Mouse (Mus musculus): ENCODE results near the gene Eps8l2. TPM values are rescaled to one million over a fixed set of nuclear protein-coding genes. Genes with fewer than 3 reads are reported as not detected.

Gene Eps8l2
- total RNA-seq (2023) = 0.65 TPM

DNA sequence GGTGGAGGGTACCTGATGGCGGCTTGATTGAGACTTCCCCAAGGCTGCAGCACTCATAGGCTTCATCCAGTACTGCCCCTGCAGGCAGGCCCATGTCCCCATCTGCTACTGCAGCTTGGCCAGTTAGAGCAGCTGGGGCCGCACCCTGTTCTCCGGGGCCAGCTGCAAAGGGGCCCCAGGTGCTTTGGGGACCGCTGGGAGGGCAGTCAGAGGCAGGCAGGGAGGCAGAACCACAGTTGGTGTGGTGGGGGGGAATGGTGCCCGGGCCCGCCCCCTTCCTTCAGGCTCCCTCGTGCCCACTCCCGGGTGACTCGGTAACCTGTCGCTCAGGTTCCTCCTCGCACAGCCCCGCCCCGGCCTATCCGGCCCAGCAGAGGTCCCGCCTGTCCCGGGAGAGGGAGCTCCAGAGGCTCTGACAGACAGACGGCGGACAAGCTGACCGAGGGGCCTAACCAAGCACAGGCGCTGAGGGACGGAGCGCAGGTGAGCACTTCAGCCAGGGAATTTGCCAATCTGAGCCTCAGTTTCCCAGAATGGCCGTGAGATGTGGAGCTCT is at the start of gene Eps8l2:
Gene Eps8l2, plus strand, starts transcription at position 305 of the 556 bp plus-strand sequence.

GRCm38 (mm10) chr7:141291921-141292582 is 46.6 kb upstream of the Eps8l2 start, which contains the start of gene Drd4:
Gene Drd4, plus strand, starts transcription at chr7:141292006.

DNA sequence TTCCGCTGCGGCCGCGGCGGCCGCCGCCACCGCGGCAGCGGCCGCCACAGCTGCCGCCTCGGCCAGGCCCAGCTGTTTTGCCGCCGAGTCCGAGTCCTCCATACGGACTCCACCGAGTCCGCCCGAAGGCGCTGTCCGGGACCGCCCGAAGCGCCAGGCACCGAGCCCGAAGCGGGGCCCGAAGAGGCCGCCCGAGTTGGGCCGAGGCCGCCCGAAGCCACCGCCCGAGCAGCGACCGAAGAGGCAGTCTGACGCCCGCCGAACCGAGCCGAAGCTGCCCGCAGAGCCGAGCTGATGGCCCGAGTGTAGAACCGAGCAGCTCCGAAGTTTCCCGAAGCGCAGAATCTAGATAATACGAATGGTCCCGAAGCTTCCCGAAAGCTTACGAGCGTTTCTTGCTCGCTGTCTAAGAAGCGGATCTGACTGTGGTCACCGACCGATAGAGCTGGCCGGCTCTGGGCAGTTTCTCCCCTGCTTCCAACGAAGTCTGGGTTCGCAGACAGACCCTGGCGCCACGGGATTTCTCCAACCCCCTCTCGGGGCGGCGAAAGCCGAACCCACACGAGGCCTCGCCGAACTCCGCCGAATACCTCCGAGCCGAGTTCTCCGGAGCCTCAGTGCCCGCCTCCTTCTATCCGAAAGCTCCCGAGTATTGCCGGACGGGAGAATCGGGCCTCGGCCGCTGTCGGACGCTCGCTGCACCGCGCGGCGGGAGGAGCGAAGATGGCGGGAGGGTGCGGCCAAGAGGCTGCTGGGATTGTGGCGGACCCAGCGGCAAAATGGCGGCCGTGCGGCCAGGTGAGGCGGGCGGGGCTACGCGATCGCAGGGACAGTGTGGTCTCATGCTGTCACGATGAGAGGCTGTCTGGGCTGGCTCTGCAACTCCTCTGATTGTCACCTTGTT is 11.0 kb upstream of the Eps8l2 start, which contains the start of the genes Deaf1 and Tmem80:
Gene Deaf1, minus strand, starts transcription at position 222 of the 904 bp plus-strand sequence.
Gene Tmem80, plus strand, starts transcription at position 271 of the 904 bp plus-strand sequence.

DNA sequence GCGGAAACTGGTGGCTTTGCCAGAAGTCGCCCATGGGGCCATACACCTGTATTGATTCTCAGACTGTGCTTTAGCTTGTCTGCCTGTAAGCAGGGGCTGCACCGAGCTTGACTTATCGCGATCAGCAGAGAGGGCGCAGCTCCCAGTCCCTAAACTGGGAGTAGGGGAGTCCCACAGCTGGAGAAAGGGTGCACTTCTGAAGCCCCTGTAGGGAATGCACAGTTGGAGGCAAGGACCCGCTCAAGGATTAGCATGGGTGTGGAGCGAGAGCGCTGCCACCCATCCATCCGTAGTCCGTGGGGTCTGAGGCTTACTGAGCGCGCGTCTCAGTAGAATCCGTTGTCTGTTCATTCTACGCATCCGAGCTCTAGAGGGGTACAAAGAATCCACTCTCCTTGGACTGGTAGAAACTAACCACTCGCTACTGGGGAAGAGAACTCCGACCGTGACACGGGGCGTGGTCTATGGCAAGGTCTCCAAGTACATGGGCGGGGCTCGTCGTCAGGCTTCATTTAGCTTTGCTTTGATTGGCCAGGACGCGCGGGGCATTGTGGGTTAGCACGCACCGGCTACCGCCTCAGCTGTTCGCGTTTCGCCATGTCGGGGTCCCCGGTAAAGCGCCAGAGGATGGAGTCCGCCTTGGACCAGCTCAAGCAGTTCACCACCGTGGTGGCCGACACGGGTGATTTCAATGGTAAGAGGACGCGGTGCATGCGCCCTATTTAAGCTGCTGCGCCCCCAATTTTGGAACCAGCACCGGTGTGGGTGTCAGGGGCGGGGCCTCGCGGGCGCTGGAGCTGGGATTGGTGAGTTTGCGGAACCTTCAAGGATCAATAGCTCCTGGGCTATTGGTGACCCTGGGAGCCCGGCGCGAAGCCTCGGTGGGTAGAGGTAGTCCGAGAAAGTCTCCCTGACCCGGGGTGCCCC is 53.2 kb downstream of the Eps8l2 start, which contains the start of gene Taldo1:
Gene Taldo1, plus strand, starts transcription at position 575 of the 927 bp plus-strand sequence.

Other genes with a start within 250 kb of the Eps8l2 start
- gene Sigirr, start 238.3 kb upstream of the Eps8l2 start, total RNA-seq (2023) = 76.9 TPM
- 0.30 TPM for gene Ano9, start 221.1 kb upstream of the Eps8l2 start, total RNA-seq (2023)
- 12.8 TPM for gene Ptdss2, start 216.5 kb upstream of the Eps8l2 start, total RNA-seq (2023)
- gene Rnh1, start 166.0 kb upstream of the Eps8l2 start, total RNA-seq (2023) = 43.4 TPM
- 31.0 TPM for gene Hras, start 144.9 kb upstream of the Eps8l2 start, total RNA-seq (2023)
- gene Lrrc56, start 144.7 kb upstream of the Eps8l2 start, total RNA-seq (2023) = 4.7 TPM
- gene Lmntd2, start 124.8 kb upstream of the Eps8l2 start, total RNA-seq (2023) = 3.3 TPM
- 10.2 TPM for gene Rassf7, start 123.0 kb upstream of the Eps8l2 start, total RNA-seq (2023)
- 165 TPM for gene Phrf1, start 110.1 kb upstream of the Eps8l2 start, total RNA-seq (2023)
- 47.4 TPM for gene Irf7, start 72.4 kb upstream of the Eps8l2 start, total RNA-seq (2023)
- not detected for gene Cdhr5, start 62.1 kb upstream of the Eps8l2 start, total RNA-seq (2023)
- not detected for gene Sct, start 59.7 kb upstream of the Eps8l2 start, total RNA-seq (2023)
- gene Drd4, start 46.9 kb upstream of the Eps8l2 start, total RNA-seq (2023) = not detected
- gene Deaf1, start 11.2 kb upstream of the Eps8l2 start, total RNA-seq (2023) = 68.8 TPM
- gene Tmem80, start 11.1 kb upstream of the Eps8l2 start, total RNA-seq (2023) = 24.8 TPM
- 98.5 TPM for gene Taldo1, start 53.3 kb downstream of the Eps8l2 start, total RNA-seq (2023)
- gene Gatd1, start 75.3 kb downstream of the Eps8l2 start, total RNA-seq (2023) = 37.5 TPM
- gene Cend1, start 90.6 kb downstream of the Eps8l2 start, total RNA-seq (2023) = not detected
- gene Slc25a22, start 99.0 kb downstream of the Eps8l2 start, total RNA-seq (2023) = 49.9 TPM
- 2.7 TPM for gene Pidd1, start 105.1 kb downstream of the Eps8l2 start, total RNA-seq (2023)
- gene Rplp2, start 108.5 kb downstream of the Eps8l2 start, total RNA-seq (2023) = 3,316 TPM
- 61.0 TPM for gene Pnpla2, start 116.3 kb downstream of the Eps8l2 start, total RNA-seq (2023)
- 1.7 TPM for gene Cracr2b, start 122.2 kb downstream of the Eps8l2 start, total RNA-seq (2023)
- 8.9 TPM for gene Cd151, start 128.5 kb downstream of the Eps8l2 start, total RNA-seq (2023)
- gene Polr2l, start 136.3 kb downstream of the Eps8l2 start, total RNA-seq (2023) = 19.9 TPM
- 2.1 TPM for gene Tspan4, start 136.4 kb downstream of the Eps8l2 start, total RNA-seq (2023)
- gene Chid1, start 201.0 kb downstream of the Eps8l2 start, total RNA-seq (2023) = 20.9 TPM
- 65.0 TPM for gene Ap2a2, start 223.3 kb downstream of the Eps8l2 start, total RNA-seq (2023)

Data from CD4-positive naive resting alpha-beta T cell, adult 57 days (primary cell).